Mouse (Mus musculus) midbrain, embryonic 10.5 days (tissue): Measurements from ENCODE around the gene Ceacam1. TPM values are rescaled to one million over a fixed set of nuclear protein-coding genes. Genes with fewer than 3 reads are reported as not detected.
"Not testable (repeated sequence)": the region's sequence is repeated elsewhere in the genome, so short reads cannot be mapped to it uniquely, and the experiment has no call there.

Source experiments
- DNase-seq: peaks from one replicate; pipeline ENCODE4 v3.0.0-alpha.2; 2017; ENCODE audit warnings: low spot score
- H3K27ac ChIP-seq: fragments of 300-500 bp; sonication (generic); replicated peaks from 2 replicates; pipeline ENCODE4 v1.5.1; 2016; ENCODE audit warnings: mild to moderate bottlenecking
- H3K27me3 ChIP-seq: fragments of 300-500 bp; sonication (generic); 2 replicates; pipeline ENCODE4 v1.6.1; 2016; ENCODE audit warnings: low read depth, mild to moderate bottlenecking; ENCODE audit not compliant: poor library complexity, severe bottlenecking
- H3K36me3 ChIP-seq: fragments of 300-500 bp; sonication (generic); 2 replicates; pipeline ENCODE4 v1.6.1; 2016; ENCODE audit warnings: mild to moderate bottlenecking, moderate library complexity
- H3K4me1 ChIP-seq: fragments of 300-500 bp; sonication (generic); 2 replicates; pipeline ENCODE4 v1.6.1; 2016
- H3K4me3 ChIP-seq: fragments of 300-500 bp; sonication (generic); 2 replicates; pipeline ENCODE4 v1.5.1; 2016; ENCODE audit warnings: mild to moderate bottlenecking, moderate library complexity
- H3K9me3 ChIP-seq: fragments of 300-500 bp; sonication (generic); replicated peaks from 2 replicates; pipeline ENCODE4 v1.6.1; 2016; ENCODE audit warnings: mild to moderate bottlenecking
- WGBS: fragments of 180-500 bp; shearing (Covaris S2); methylation state at CpG from one replicate; pipeline ENCODE4 v1.1.7; 2016; 5-methylcytosine and 5-hydroxymethylcytosine counted together
- polyA plus RNA-seq: library from polyadenylated mRNA; unstranded; fragments of >200 nt; fragmentation: Nextera tagmentation; extraction: Ambion mirVana; gene quantifications from 2 replicates; pipeline ENCODE4 v1.2.1, GENCODE M21; 2016

Ceacam1 gene
- polyA plus RNA-seq, 1 experiment from 2014 or later = 0.53 TPM

DNA sequence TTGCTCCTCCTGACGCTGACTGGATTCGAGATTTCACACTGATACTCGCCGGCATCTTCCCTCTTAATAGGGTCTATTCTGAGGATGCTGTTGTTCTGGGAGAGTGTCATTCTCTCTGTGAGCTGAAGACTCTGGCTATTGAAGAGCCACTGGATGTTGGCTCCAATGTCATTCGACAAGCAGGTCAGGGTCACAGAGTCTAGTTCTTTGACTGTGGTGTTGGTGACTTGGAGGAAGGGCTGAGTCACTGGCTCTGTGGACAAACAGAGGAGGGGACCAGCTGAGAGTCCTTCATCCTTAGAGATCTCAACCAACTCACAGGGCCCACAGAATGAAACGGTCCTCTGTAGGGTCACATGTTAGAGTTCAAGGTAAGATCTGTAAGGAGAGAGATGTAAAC, 5.6 kb downstream of the Ceacam1 start:
- not testable (repeated sequence) for H3K9me3 ChIP-seq

DNA sequence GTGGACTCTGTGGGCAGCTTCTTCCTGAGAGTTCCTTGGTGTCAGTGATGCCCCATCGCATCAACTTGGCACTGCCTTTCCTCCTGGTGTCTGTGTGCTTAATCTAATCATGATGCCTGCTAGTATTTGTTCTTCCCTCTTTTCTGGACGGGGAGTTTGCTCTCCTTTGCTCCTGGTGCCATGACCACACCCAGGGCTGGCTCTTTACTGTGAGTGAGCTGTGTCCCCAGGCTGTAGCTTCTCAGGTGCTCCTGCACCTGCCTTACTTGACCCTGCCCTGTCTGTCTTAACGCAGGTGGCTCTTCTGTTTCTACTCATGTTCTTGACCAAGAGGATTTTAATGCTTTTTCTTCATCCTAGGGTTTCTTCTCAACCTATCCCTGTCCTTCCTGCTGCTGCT, 11.8 kb downstream of the Ceacam1 start:
- H3K9me3 ChIP-seq, H3K36me3 ChIP-seq, H3K4me1 ChIP-seq, H3K27me3 ChIP-seq, DNase-seq, H3K4me3 ChIP-seq, H3K27ac ChIP-seq: not testable (repeated sequence)
- WGBS = 77% methylated on average over 3 of the region's 3 CpGs

More for the DNA sequence above, 5.6 kb downstream of the Ceacam1 start:
- not testable (repeated sequence) for H3K4me1 ChIP-seq, DNase-seq, H3K4me3 ChIP-seq, H3K27me3 ChIP-seq, H3K27ac ChIP-seq, H3K36me3 ChIP-seq
- 89% methylated on average over 6 of the region's 6 CpGs for WGBS

DNA sequence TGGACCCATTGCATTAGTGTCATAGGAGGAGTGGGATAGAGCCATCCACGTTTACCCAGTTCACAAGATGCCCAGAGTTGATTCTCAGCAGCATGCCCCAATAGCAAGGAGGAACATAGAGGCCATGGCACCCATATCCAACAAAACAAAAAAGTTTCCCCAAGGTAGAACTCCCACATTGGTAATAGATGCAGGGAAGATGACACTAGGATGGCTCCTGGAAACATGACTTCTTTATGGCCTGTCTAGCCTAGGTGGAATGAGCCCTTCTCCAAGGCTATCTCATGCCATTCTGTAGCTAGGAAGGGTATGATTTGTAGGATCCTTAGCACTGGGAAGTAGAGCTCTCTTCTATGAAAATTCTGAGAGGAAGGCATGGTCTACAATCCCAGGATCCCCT, 12.4 kb downstream of the Ceacam1 start:
- WGBS = 69% methylated on average over 1 of the region's 1 CpGs
- no peak for DNase-seq
- Histone ChIP-seq H3K36me3 (no peaks in the 10 kb centered on the region), H3K9me3 (no peaks in the 10 kb centered on the region), H3K27ac (no peak overlapping the region), H3K4me3 (no peak overlapping the region), H3K27me3 (no peaks in the 10 kb centered on the region), H3K4me1 (no peaks in the 10 kb centered on the region)

DNA sequence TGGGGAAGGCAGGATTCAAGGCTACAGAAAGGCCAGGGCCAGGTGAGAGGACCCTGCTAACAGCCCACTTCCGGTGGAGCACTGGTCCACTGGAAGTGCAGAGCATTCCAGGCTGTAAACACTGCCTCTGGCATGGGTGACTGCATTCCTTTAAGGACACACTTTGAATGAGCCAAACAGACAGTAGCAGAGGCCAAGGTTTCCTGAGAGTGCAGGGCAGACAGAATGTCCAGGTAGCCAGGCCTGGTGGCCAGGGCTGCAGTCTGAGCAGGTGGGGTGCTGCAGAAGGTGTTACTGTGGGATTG, 15.4 kb downstream of the Ceacam1 start:
- not testable (repeated sequence) for H3K36me3 ChIP-seq, H3K9me3 ChIP-seq, H3K4me3 ChIP-seq, H3K27me3 ChIP-seq, DNase-seq, H3K4me1 ChIP-seq, H3K27ac ChIP-seq
- no CpG with 5 or more reads among the region's 1 CpGs for WGBS

DNA sequence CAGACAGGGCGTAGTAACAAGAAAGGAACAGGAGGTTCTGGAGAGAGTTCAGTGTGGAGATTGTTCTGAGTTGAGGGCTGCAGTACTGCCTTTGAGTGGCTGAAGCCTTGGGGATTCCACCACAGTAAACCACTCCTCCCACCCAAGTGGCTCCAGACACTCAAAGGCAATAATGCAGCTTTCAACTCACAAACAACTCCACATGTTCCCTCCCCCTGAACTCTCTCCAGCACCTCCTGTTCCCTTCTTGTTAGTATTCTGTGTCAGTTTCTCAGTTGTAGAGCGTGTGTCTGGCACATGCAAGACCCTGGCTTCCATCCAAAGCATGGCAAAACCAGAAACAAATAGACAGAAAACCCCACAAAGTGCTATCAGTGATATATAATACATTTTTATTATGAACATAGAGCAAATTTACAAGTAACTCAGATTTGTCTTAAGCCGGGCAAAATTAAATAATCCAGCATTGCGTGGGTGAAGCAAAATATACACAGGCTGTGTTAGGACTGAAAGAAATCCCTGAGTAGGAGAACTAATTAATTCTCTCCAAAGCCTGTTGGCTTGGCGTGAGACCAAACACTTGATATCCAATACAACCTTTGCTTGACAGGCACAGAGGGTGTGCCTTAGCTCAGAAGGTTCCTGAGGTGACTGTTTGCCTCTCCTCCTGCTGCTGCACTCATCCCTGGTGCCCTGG, 15.9 kb downstream of the Ceacam1 start:
- H3K27me3 ChIP-seq, DNase-seq, H3K4me3 ChIP-seq, H3K36me3 ChIP-seq, H3K27ac ChIP-seq, H3K4me1 ChIP-seq, H3K9me3 ChIP-seq: not testable (repeated sequence)
- 85% methylated on average over 4 of the region's 5 CpGs for WGBS

DNA sequence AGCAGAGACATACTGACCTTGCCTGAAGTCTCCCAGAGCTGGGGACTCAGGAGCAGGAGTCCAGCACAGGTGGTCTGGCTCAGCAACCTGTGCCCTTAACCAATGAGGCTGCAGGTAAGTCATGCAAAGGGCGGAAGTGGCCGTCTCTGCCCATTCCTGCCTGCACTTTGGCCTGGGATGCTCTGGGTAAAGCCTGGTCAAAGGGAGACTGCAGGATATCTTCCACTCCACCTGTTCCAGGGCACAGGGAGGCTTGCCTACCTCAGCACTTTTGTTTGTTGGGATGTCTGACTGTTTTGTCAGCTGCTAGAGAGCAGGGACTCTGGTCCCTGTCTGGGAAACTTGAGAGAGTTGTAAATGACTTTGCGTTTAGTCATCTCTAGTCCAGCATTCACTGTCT, 25.3 kb downstream of the Ceacam1 start:
- Histone ChIP-seq H3K36me3 (no peaks in the 10 kb centered on the region), H3K27ac (no peak overlapping the region), H3K4me1 (no peaks in the 10 kb centered on the region), H3K27me3 (no peaks in the 10 kb centered on the region), H3K4me3 (no peak overlapping the region), H3K9me3 (no peaks in the 10 kb centered on the region)
- DNase-seq = no peak
- WGBS = 88% methylated on average over 3 of the region's 3 CpGs

DNA sequence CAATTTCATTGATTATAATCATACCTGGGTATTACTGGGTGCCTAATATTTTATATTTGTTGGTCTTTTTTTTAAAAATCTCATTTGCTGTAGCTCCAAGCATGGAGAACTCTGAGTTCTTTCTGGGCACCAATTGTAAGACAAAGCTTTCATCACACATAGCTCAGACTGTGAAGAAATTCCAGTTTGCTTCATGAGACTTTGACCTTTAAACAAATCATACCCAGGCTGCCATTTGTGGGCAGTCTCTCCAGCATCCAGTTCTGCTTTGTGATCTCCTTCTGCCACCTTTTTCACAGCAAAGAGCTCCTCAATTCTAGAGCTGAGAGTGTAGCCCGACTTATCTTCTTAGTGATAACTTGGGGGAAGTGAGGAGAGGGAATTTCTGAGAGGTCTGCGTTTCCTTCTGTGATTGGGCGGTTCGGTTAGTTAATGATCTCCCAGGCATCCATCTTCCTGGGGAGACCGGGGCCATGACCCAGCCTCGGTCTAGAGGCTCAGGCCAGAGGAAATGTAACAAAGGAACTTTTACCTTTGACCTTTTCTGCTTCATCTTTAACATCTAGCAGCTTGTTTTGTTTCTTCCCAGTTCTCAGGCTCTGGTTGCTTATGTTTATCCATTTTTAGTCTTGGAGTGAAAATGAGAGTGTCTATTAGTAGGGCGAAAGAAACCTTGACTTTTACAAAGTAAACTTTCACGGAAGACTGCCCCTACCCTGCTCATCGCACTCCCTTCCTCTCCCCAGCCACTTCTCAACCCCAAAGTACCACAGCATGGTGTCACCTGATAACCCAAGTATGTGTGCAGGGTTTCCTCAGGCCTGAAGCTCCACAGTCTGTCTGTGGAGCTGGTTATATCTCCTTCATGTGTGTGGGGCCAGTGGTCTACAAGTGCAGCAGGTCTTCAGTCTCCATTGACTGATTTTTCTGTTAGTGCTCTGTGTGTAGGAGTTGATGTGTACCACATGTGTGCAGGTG, 27.2 kb downstream of the Ceacam1 start:
- DNase-seq = no peak
- Histone ChIP-seq H3K4me1 (no peaks in the 10 kb centered on the region), H3K27me3 (no peaks in the 10 kb centered on the region), H3K9me3 (no peaks in the 10 kb centered on the region), H3K36me3 (no peaks in the 10 kb centered on the region), H3K27ac (no peak overlapping the region), H3K4me3 (no peak overlapping the region)
- 66% methylated on average over 9 of the region's 9 CpGs for WGBS

DNA sequence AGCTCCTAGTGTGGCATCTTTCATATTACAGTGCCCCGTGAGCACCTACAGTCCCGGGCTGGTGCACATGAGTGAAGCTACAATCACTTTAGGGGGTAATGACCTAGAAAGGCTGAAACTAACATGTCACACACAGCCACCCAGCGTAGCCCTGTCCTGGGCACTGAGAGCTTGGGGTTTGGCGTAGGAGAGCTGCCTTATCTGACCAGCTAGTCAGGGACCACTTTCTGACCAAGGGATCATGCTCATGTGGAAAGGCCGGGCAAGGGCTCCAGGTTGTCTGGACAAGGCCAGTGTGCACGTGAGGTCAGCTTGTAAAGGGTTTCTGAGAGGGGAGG, 36.6 kb downstream of the Ceacam1 start:
- H3K27me3 ChIP-seq = no peaks in the 10 kb centered on the region
- no peaks in the 10 kb centered on the region for H3K9me3 ChIP-seq
- no peaks in the 10 kb centered on the region for H3K36me3 ChIP-seq
- no peak for DNase-seq
- 88% methylated on average over 6 of the region's 6 CpGs for WGBS
- H3K4me1 ChIP-seq = no peaks in the 10 kb centered on the region
- no peak overlapping the region for H3K4me3 ChIP-seq
- H3K27ac ChIP-seq = no peak overlapping the region

DNA sequence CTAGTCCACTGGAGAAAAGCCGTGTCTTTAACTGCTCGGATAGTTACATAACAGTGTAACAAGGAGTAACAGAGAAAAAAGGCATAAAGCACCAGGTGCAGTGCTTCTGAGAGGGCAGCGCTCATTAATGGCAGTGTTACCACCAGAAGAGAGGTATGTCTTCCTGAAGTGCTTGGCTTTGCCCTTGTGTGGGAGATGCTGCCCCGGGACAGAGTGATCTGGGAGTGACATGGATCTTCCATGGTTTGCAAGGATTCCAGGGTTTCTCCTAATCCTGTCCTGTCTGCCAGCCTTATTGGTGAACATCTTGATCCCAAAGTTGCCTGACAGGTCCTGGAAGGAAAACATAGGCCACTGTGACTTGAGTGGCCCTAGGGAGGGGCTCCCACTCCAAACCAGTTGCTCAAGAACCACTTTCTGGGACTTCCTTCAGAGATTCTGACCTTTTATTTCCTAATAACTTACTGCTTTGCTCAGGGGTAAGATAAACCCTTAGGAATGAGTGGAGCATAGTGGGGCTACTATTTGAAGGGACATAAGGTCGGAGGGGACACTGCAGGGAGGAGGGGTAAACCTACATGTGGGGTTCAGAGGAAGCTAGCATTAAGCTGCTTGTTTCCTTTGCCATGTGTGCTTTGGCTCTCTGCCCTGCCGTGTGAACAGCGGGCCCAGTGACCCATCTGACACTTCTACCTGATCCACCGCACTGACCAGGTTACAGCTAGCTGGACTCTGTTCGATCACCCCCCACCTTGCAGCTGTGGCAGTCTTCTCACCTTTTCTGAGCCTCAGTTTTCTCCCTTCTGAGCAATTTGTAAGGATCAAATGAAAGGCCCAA, 37.2 kb downstream of the Ceacam1 start:
- Histone ChIP-seq H3K9me3 (no peaks in the 10 kb centered on the region), H3K36me3 (no peaks in the 10 kb centered on the region), H3K4me3 (no peak overlapping the region), H3K27me3 (no peaks in the 10 kb centered on the region), H3K27ac (no peak overlapping the region), H3K4me1 (no peaks in the 10 kb centered on the region)
- no peak for DNase-seq
- WGBS = 88% methylated on average over 9 of the region's 9 CpGs

DNA sequence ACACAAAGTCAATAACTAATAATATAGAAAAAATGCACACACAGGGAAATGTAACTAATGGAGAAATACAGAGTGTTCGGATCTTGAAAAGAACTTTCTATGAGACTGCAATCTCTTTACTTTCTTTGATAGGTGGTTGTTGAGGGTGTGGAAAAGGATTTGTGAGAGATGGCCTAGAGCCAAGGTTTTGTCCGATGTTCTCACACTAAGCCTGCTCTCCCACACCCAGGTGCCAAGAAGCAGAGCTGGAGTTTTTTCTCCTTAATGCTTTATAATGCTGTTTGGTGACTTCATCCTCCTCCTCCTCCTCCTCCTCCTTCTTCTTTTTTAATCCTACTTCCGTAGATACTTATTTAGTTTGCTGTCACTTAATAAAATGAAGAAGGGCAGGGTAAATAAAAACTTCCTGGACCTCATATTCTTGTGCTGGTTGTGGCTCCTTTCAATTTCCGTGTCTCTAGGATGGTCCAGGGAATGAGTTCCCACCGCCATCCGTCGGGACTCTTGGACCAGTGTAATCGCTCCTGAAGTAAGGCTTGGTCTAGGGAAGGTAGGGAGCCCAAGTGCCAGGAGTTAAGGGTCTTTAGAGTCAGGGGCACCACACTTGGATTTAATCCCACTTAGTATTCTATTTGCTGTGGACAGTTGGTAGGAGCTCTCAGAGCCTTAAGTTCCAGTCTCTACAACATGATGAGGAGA, 38.1 kb downstream of the Ceacam1 start:
- Histone ChIP-seq H3K27ac (no peak overlapping the region), H3K27me3 (no peaks in the 10 kb centered on the region), H3K36me3 (no peaks in the 10 kb centered on the region), H3K4me1 (peaks cover 4% of the 10 kb centered on the region; the same call in 1 of the 2 replicates), H3K9me3 (no peaks in the 10 kb centered on the region), H3K4me3 (no peak overlapping the region)
- no peak for DNase-seq
- 94% methylated on average over 8 of the region's 8 CpGs for WGBS

DNA sequence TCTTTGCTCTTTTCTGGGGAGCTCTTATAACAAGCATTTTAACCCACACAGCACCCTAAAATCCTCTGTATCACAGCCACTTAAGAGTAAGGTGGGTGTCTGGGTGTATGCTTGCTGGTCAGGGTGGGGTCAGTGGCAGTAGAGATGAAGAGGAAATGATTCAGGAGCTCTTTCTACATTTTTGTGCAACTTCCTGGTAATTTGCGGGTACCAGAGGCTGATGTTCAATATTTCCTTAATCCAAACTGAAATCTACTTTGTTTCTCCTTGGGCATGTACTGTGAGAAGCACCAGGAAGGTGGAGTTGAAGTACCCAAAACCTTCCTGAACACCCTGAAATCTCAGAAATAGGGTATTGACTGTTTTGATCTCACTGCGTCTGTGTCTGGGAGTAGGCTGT, 40.7 kb downstream of the Ceacam1 start:
- 96% methylated on average over 2 of the region's 2 CpGs for WGBS
- peaks cover 15% of the 10 kb centered on the region for H3K4me1 ChIP-seq
- H3K27ac ChIP-seq = no peak overlapping the region
- H3K9me3 ChIP-seq = no peaks in the 10 kb centered on the region
- no peak for DNase-seq
- no peaks in the 10 kb centered on the region for H3K27me3 ChIP-seq
- H3K36me3 ChIP-seq = no peaks in the 10 kb centered on the region
- H3K4me3 ChIP-seq = no peak overlapping the region

DNA sequence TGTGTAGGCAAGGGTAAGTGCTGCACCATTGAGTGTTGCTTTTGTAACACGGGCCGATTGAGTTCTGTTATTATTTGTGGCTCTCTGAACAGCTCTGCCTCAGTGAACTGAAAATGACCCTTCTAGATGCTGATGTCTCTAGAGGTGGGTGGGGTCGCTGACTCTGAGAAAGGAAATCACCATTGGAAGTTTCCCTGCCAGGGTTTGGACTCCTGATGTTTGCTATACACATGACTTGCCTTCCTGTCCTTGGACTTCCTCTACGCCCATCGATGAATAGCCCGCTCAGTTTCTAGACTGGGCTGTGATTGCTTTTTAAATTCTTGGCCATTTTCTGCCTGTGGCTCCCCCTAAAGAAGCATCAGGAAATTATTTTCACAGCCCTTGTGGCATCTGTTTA, 41.2 kb downstream of the Ceacam1 start:
- Histone ChIP-seq H3K27ac (no peak overlapping the region), H3K36me3 (no peaks in the 10 kb centered on the region), H3K27me3 (no peaks in the 10 kb centered on the region), H3K9me3 (no peaks in the 10 kb centered on the region), H3K4me3 (no peak overlapping the region), H3K4me1 (peaks cover 15% of the 10 kb centered on the region)
- WGBS = 86% methylated on average over 6 of the region's 6 CpGs
- DNase-seq = no peak
